Mouse (Mus musculus): Measurements from ENCODE around the gene Auts2.

DNA sequence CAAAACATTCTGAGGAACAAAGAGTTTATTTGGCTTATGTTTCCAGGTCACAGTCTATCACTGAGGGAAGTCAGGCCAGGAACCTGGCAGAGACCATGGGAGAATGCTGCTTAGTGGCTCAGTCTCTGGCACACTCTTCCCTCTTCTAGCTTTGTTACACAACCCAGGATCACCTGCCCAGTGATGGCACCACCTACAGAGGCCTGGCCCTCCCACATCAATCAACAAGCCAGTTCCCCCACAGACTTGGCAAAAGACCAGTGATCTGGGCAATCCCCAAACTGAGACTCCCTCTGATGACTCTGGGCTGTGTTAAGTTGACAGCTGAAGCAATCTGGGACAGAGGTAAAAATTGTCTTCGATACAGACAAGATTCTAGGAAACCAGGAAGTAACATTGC is 2.6 kb upstream of the Auts2 start:
- TF ChIP-seq POLR2A (IDR thresholded peaks at IDR 0.05; ENCODE audit: low read depth, low read length): no peak
- TF ChIP-seq CTCF (IDR thresholded peaks at IDR 0.05; ENCODE audit: extremely low read depth, insufficient read length, insufficient replicate concordance, low read depth, low read length): no peak

Data from small intestine, adult 2 months (tissue).